Mouse (Mus musculus) midbrain, embryonic 12.5 days (tissue): ENCODE measurements at regions not wholly inside any gene's neighbourhood (a gene's known extent, or its start where the extent isn't known, plus 50 kb on each side); places are given as distances from the start of the nearest gene placed in this dataset.
"Not testable (repeated sequence)": the region's sequence is repeated elsewhere in the genome, so short reads cannot be mapped to it uniquely, and the experiment has no call there.

Source experiments
- ATAC-seq: fragments of 200-750 bp; cut with Nextera tagmentation; 2 replicates; pipeline ENCODE4 v1.8.0; 2017; ENCODE audit warnings: low read depth, moderate TSS enrichment, moderate library complexity; ENCODE audit not compliant: low FRiP score
- H3K27ac ChIP-seq: fragments of 300-500 bp; sonication (generic); replicated peaks from 2 replicates; pipeline ENCODE4 v1.5.1; 2016; ENCODE audit warnings: mild to moderate bottlenecking
- H3K27me3 ChIP-seq: fragments of 300-500 bp; sonication (generic); 2 replicates; pipeline ENCODE4 v1.6.1; 2016; ENCODE audit warnings: mild to moderate bottlenecking
- H3K36me3 ChIP-seq: fragments of 300-500 bp; sonication (generic); 2 replicates; pipeline ENCODE4 v1.6.1; 2016
- H3K4me1 ChIP-seq: fragments of 300-500 bp; sonication (generic); 2 replicates; pipeline ENCODE4 v1.6.1; 2016
- H3K4me2 ChIP-seq: fragments of 300-500 bp; sonication (generic); replicated peaks from 2 replicates; pipeline ENCODE4 v1.6.1; 2016; ENCODE audit warnings: mild to moderate bottlenecking, moderate library complexity
- H3K4me3 ChIP-seq: fragments of 300-500 bp; sonication (generic); 2 replicates; pipeline ENCODE4 v1.5.1; 2016; ENCODE audit warnings: mild to moderate bottlenecking
- H3K9ac ChIP-seq: fragments of 300-500 bp; sonication (generic); replicated peaks from 2 replicates; pipeline ENCODE4 v1.6.1; 2016; ENCODE audit warnings: mild to moderate bottlenecking, moderate library complexity
- H3K9me3 ChIP-seq: fragments of 300-500 bp; sonication (generic); 2 replicates; pipeline ENCODE4 v1.6.1; 2016; ENCODE audit warnings: mild to moderate bottlenecking
- WGBS: fragments of 180-500 bp; shearing (Covaris S2); methylation state at CpG from one replicate; pipeline ENCODE4 v1.1.7; 2016; 5-methylcytosine and 5-hydroxymethylcytosine counted together

GRCm38 (mm10) chr5:18579518-18579917 is 219.4 kb upstream of the Gnai1 start:
- Histone ChIP-seq H3K27me3 (no peaks in the 10 kb centered on the region), H3K27ac (no peak overlapping the region), H3K9ac (no peak overlapping the region), H3K4me3 (no peak overlapping the region), H3K4me2 (no peak overlapping the region), H3K4me1 (no peaks in the 10 kb centered on the region), H3K36me3 (no peaks in the 10 kb centered on the region), H3K9me3 (no peaks in the 10 kb centered on the region)
- ATAC-seq, result no peak

GRCm38 (mm10) chr5:18565176-18565920 is 205.2 kb upstream of the Gnai1 start:
- not testable (repeated sequence) for H3K9ac ChIP-seq, H3K27me3 ChIP-seq, ATAC-seq, H3K4me3 ChIP-seq, H3K4me1 ChIP-seq, H3K27ac ChIP-seq, H3K9me3 ChIP-seq, H3K36me3 ChIP-seq, H3K4me2 ChIP-seq
- WGBS, result 79% methylated on average over 4 of the region's 4 CpGs

GRCm38 (mm10) chr5:18564246-18564645 is 204.1 kb upstream of the Gnai1 start:
- H3K9me3 ChIP-seq, result no peaks in the 10 kb centered on the region
- no peak overlapping the region for H3K4me3 ChIP-seq
- no peak overlapping the region for H3K9ac ChIP-seq
- no peak overlapping the region for H3K27ac ChIP-seq
- H3K27me3 ChIP-seq, result no peaks in the 10 kb centered on the region
- no peaks in the 10 kb centered on the region for H3K36me3 ChIP-seq
- no peak for ATAC-seq
- no peak overlapping the region for H3K4me2 ChIP-seq
- no peaks in the 10 kb centered on the region for H3K4me1 ChIP-seq

- H3K27me3 ChIP-seq, result no peaks in the 10 kb centered on the region
- H3K27ac ChIP-seq, result no peak overlapping the region
- no peak overlapping the region for H3K9ac ChIP-seq
- 0 out of 2 replicates have a peak, but pooled peaks have one; percentile 9 for ATAC-seq
- no peaks in the 10 kb centered on the region for H3K4me1 ChIP-seq
- H3K4me3 ChIP-seq, result no peak overlapping the region
- WGBS, result 86% methylated on average over 8 of the region's 8 CpGs
- no peak overlapping the region for H3K4me2 ChIP-seq
- no peaks in the 10 kb centered on the region for H3K9me3 ChIP-seq
- H3K36me3 ChIP-seq, result no peaks in the 10 kb centered on the region
These were observed 202.9 kb upstream of the Gnai1 start for GRCm38 (mm10) chr5:18563073-18563472.

GRCm38 (mm10) chr5:18561911-18562310 is 201.8 kb upstream of the Gnai1 start:
- Histone ChIP-seq H3K4me2 (no peak overlapping the region), H3K4me1 (no peaks in the 10 kb centered on the region), H3K36me3 (no peaks in the 10 kb centered on the region), H3K27me3 (no peaks in the 10 kb centered on the region), H3K27ac (no peak overlapping the region), H3K9me3 (no peaks in the 10 kb centered on the region), H3K9ac (no peak overlapping the region), H3K4me3 (no peak overlapping the region)
- 52% methylated on average over 2 of the region's 2 CpGs for WGBS
- ATAC-seq, result no peak

GRCm38 (mm10) chr5:18554377-18554776 is 194.2 kb upstream of the Gnai1 start:
- H3K27me3 ChIP-seq, H3K36me3 ChIP-seq, H3K4me2 ChIP-seq, H3K27ac ChIP-seq, H3K9me3 ChIP-seq, H3K4me1 ChIP-seq, H3K9ac ChIP-seq, H3K4me3 ChIP-seq, ATAC-seq: not testable (repeated sequence)
- WGBS, result 94% methylated on average over 8 of the region's 8 CpGs
